Mouse (Mus musculus): ENCODE data around the gene Cald1. TPM values are rescaled to one million over a fixed set of nuclear protein-coding genes. Genes with fewer than 3 reads are reported as not detected.

Cald1 gene
- polyA plus RNA-seq, 1 experiment: 5.0 TPM

DNA sequence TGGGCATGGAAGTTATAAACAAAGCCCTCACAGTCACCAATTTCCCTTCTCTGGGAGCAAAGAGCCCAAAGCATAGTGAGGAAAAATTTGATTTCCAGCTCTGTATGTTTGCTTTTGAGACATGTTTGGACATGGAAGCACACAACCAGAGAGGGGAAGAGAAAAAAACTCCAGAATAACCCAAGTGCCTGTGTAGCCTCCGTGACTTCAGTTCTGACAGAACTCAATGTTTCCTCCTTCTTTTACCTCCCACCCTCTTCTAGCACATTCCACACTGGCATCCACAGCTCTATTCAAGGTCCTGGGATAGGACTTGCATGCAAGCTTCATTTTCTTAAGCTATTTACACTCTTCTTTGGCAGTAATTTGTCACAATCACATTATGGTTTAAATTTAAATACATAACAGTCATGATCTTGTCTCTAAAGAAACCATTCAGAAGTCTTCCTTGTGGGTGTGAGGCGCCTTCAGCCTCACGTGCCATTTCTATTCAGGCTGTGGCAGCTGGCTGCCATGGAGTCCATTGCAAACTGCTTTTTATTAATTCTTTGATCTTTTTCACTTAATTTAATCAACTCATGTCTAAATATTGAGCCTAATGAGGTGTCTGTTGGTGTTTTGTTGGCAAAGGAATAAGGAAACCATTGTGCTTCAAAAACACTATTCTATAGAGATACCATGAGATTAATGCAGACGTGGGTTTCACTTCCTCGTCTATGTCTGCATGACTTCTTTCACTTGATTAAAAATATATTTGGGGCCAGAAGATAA is 49.9 kb downstream of the Cald1 start:
- H3K27ac ChIP-seq (ENCODE audit: control insufficient read depth, insufficient read depth, low read depth, low read length): no peak overlapping the region
- no peaks in the 10 kb centered on the region for H3K36me3 ChIP-seq (ENCODE audit: control insufficient read depth, insufficient read depth, low read length)
- H3K27me3 ChIP-seq (ENCODE audit: control insufficient read depth, insufficient read depth, low read length): no peaks in the 10 kb centered on the region

GRCm38 (mm10) chr6:34651298-34651697 is 53.0 kb downstream of the Cald1 start:
- Histone ChIP-seq H3K27me3 (ENCODE audit: control insufficient read depth, insufficient read depth, low read length) (no peaks in the 10 kb centered on the region), H3K4me3 (ENCODE audit: control insufficient read depth, low read depth, low read length) (no peak overlapping the region), H3K27ac (ENCODE audit: control insufficient read depth, insufficient read depth, low read depth, low read length) (no peak overlapping the region), H3K4me1 (ENCODE audit: control insufficient read depth, insufficient read depth, low read length) (no peaks in the 10 kb centered on the region), H3K36me3 (ENCODE audit: control insufficient read depth, insufficient read depth, low read length) (no peaks in the 10 kb centered on the region)
- TF ChIP-seq CTCF (IDR thresholded peaks at IDR 0.05; ENCODE audit: control insufficient read depth, insufficient read depth, insufficient replicate concordance, low read depth, low read length) (no peak), POLR2A (IDR thresholded peaks at IDR 0.05; ENCODE audit: control insufficient read depth, low read depth, low read length) (no peak)

More for the DNA sequence above, 49.9 kb downstream of the Cald1 start:
- H3K4me1 ChIP-seq (ENCODE audit: control insufficient read depth, insufficient read depth, low read length): no peaks in the 10 kb centered on the region
- TF ChIP-seq POLR2A (IDR thresholded peaks at IDR 0.05; ENCODE audit: control insufficient read depth, low read depth, low read length) (no peak), CTCF (IDR thresholded peaks at IDR 0.05; ENCODE audit: control insufficient read depth, insufficient read depth, insufficient replicate concordance, low read depth, low read length) (no peak)
- H3K4me3 ChIP-seq (ENCODE audit: control insufficient read depth, low read depth, low read length): no peak overlapping the region

DNA sequence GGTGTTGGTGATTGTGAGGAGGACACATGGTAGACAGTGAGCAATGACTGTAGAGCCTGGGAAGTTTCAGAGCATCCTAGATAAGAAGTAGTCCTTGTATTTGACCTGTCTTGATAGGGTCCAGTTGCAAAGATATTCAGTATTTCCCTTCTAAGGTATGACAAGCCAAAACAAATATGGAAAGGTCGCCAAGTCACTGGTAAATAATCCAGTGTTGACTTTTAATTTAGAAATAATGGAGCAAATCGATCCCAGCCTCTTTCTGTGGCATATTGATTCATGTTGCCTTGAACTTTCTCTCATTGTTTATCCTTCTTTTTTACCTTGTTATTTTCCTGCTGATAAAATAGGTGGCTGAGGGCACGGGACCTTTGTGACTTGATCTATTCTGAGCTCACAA is 57.4 kb downstream of the Cald1 start:
- TF ChIP-seq POLR2A (IDR thresholded peaks at IDR 0.05; ENCODE audit: control insufficient read depth, low read depth, low read length): no peak
- no peak for TF ChIP-seq CTCF (IDR thresholded peaks at IDR 0.05; ENCODE audit: control insufficient read depth, insufficient read depth, insufficient replicate concordance, low read depth, low read length)

GRCm38 (mm10) chr6:34658791-34659190 is 60.5 kb downstream of the Cald1 start:
- Histone ChIP-seq H3K27me3 (ENCODE audit: control insufficient read depth, insufficient read depth, low read length) (no peaks in the 10 kb centered on the region), H3K4me3 (ENCODE audit: control insufficient read depth, low read depth, low read length) (no peak overlapping the region), H3K4me1 (ENCODE audit: control insufficient read depth, insufficient read depth, low read length) (no peaks in the 10 kb centered on the region), H3K27ac (ENCODE audit: control insufficient read depth, insufficient read depth, low read depth, low read length) (no peak overlapping the region), H3K36me3 (ENCODE audit: control insufficient read depth, insufficient read depth, low read length) (no peaks in the 10 kb centered on the region)
- TF ChIP-seq POLR2A (IDR thresholded peaks at IDR 0.05; ENCODE audit: control insufficient read depth, low read depth, low read length) (no peak), CTCF (IDR thresholded peaks at IDR 0.05; ENCODE audit: control insufficient read depth, insufficient read depth, insufficient replicate concordance, low read depth, low read length) (no peak)

More for the DNA sequence above, 57.4 kb downstream of the Cald1 start:
- Histone ChIP-seq H3K4me1 (ENCODE audit: control insufficient read depth, insufficient read depth, low read length) (no peaks in the 10 kb centered on the region), H3K27me3 (ENCODE audit: control insufficient read depth, insufficient read depth, low read length) (no peaks in the 10 kb centered on the region), H3K4me3 (ENCODE audit: control insufficient read depth, low read depth, low read length) (no peak overlapping the region), H3K27ac (ENCODE audit: control insufficient read depth, insufficient read depth, low read depth, low read length) (no peak overlapping the region), H3K36me3 (ENCODE audit: control insufficient read depth, insufficient read depth, low read length) (no peaks in the 10 kb centered on the region)

DNA sequence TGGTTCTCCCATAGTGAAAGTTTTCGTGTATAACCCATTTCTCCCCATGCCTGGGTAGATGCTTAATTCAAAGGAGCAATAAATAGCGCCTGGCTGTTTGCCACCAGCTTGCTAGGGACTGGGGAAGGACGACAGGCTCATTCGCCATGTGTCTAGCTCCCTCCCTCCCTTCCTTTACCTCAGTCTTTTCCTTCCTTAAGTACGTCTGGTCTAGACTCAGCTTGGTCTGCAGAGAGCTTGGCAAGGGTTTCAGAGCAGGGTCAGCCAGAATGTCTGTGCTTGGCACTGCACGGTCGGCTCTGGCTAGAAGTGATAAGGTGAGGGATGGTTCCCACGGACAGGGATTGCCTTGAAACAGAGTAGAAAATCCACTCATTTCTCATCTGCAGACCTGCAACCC is 62.4 kb downstream of the Cald1 start:
- TF ChIP-seq CTCF (IDR thresholded peaks at IDR 0.05; ENCODE audit: control insufficient read depth, insufficient read depth, insufficient replicate concordance, low read depth, low read length) (no peak), POLR2A (IDR thresholded peaks at IDR 0.05; ENCODE audit: control insufficient read depth, low read depth, low read length) (no peak)
- H3K27ac ChIP-seq (ENCODE audit: control insufficient read depth, insufficient read depth, low read depth, low read length): no peak overlapping the region
- H3K4me3 ChIP-seq (ENCODE audit: control insufficient read depth, low read depth, low read length): no peak overlapping the region
- H3K36me3 ChIP-seq (ENCODE audit: control insufficient read depth, insufficient read depth, low read length): no peaks in the 10 kb centered on the region
- no peaks in the 10 kb centered on the region for H3K4me1 ChIP-seq (ENCODE audit: control insufficient read depth, insufficient read depth, low read length)
- no peaks in the 10 kb centered on the region for H3K27me3 ChIP-seq (ENCODE audit: control insufficient read depth, insufficient read depth, low read length)

DNA sequence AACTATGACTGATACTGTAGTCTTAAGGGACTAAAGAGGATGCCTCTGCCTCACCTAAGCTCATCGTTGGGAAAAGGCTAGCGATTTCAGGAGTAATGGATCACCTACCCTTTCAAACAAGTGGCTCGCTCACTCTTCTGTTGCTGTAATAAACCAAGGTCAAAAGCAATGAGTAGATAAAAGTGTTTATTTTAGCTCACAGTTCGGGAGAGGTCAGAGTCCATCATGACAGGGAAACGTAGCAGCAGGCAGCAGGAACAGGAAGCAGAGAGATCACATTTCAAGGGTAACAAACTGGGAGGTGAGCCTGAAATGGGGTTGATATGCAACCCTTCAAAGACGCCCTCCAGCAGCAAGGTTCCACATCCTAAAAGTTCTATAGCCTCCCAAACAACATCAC is 64.3 kb downstream of the Cald1 start:
- TF ChIP-seq POLR2A (IDR thresholded peaks at IDR 0.05; ENCODE audit: control insufficient read depth, low read depth, low read length) (no peak), CTCF (IDR thresholded peaks at IDR 0.05; ENCODE audit: control insufficient read depth, insufficient read depth, insufficient replicate concordance, low read depth, low read length) (no peak)
- Histone ChIP-seq H3K4me3 (ENCODE audit: control insufficient read depth, low read depth, low read length) (no peak overlapping the region), H3K27me3 (ENCODE audit: control insufficient read depth, insufficient read depth, low read length) (no peaks in the 10 kb centered on the region), H3K27ac (ENCODE audit: control insufficient read depth, insufficient read depth, low read depth, low read length) (no peak overlapping the region), H3K4me1 (ENCODE audit: control insufficient read depth, insufficient read depth, low read length) (no peaks in the 10 kb centered on the region), H3K36me3 (ENCODE audit: control insufficient read depth, insufficient read depth, low read length) (no peaks in the 10 kb centered on the region)

DNA sequence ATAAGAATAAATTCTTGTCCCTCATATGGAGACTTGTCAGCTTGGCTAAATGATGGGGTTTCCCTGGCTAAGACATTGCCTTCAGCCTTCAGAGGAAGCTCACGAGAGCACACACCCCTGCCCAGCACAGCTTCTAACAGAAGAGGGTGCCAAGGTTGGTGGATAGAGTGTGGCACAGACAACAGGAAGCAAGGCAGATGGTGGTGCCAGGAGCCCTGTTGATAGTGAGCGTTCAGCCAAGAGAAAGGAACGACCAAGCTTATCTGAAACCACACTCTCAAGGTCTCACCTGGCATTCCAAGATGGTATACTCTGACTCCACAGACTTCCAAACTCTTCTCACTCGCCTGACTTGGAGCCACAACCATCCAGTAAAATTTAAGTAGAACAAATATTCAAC is 66.0 kb downstream of the Cald1 start:
- no peak overlapping the region for H3K27ac ChIP-seq (ENCODE audit: control insufficient read depth, insufficient read depth, low read depth, low read length)

More for the DNA sequence above, 66.0 kb downstream of the Cald1 start:
- Histone ChIP-seq H3K4me1 (ENCODE audit: control insufficient read depth, insufficient read depth, low read length) (no peaks in the 10 kb centered on the region; the same call in 1 of the 2 replicates), H3K4me3 (ENCODE audit: control insufficient read depth, low read depth, low read length) (no peak overlapping the region), H3K27me3 (ENCODE audit: control insufficient read depth, insufficient read depth, low read length) (no peaks in the 10 kb centered on the region), H3K36me3 (ENCODE audit: control insufficient read depth, insufficient read depth, low read length) (no peaks in the 10 kb centered on the region)
- TF ChIP-seq CTCF (IDR thresholded peaks at IDR 0.05; ENCODE audit: control insufficient read depth, insufficient read depth, insufficient replicate concordance, low read depth, low read length) (no peak), POLR2A (IDR thresholded peaks at IDR 0.05; ENCODE audit: control insufficient read depth, low read depth, low read length) (no peak)
